Mouse (Mus musculus) liver, adult 2 months (tissue): Measurements from ENCODE around the gene Mpp6.

Experiments used
- CTCF ChIP-seq: fragments of 200-500 bp; IDR thresholded peaks from 2 replicates; pipeline ENCODE4 v1.5.1; 2011; ENCODE audit warnings: low read depth, low read length, control low read depth
- POLR2A ChIP-seq: fragments of 200-500 bp; IDR thresholded peaks from 2 replicates; pipeline ENCODE4 v1.6.1; 2011; ENCODE audit warnings: low read length, control low read depth; ENCODE audit not compliant: insufficient read depth; ENCODE audit errors: extremely low read depth

DNA sequence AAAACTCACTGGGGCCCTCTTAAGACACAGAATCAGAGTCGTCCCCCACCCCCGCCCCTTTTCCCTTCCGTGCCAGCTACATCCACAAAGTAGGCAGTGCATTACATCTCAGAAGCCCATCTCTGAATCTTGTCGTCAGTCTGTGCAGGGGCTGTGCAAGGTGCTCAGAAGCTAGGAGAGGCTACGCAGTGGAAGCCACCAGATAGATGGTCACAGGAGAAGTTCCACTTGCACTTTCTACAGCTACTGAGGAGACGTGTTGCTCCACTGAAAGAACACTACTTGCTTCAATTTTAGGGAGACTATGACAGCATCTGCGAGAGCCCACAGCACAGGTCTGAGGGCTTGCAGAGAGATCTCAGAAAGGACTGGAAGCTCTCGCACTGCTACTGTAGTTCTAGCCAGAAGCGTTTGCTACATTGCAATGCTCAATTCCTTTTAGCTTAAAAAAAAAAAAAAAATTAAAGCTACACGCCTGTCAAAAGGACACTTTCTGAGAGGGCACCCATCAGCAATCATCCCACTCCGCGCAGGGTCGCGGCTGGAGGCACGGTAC, 762 bp upstream of the Mpp6 start:
- TF ChIP-seq POLR2A (no peak), CTCF (no peak)
